Mouse (Mus musculus): ENCODE data around the gene Dkk2.
"Not testable (repeated sequence)": the region's sequence is repeated elsewhere in the genome, so short reads cannot be mapped to it uniquely, and the experiment has no call there.

Gene Dkk2

GRCm38 (mm10) chr3:132085112-132085822, at the start of gene Dkk2:
Gene Dkk2, plus strand, starts transcription at chr3:132085292.
- no peak for DNase-seq (ENCODE audit: low read depth, low spot score)

- DNase-seq (ENCODE audit: low read depth, low spot score), result no peak
Measured at GRCm38 (mm10) chr3:132036704-132037103, 48.4 kb upstream of the Dkk2 start.

GRCm38 (mm10) chr3:132037670-132038069, 47.4 kb upstream of the Dkk2 start:
- DNase-seq (ENCODE audit: low read depth, low spot score), result no peak

GRCm38 (mm10) chr3:132040066-132040465, 45.0 kb upstream of the Dkk2 start:
- no peak for DNase-seq (ENCODE audit: low read depth, low spot score)

- no peak for DNase-seq (ENCODE audit: low read depth, low spot score)
Measured at GRCm38 (mm10) chr3:132050884-132051457, 34.1 kb upstream of the Dkk2 start.

GRCm38 (mm10) chr3:132062816-132063215, 22.3 kb upstream of the Dkk2 start:
- DNase-seq (ENCODE audit: low read depth, low spot score), result not testable (repeated sequence)

- no peak for DNase-seq (ENCODE audit: low read depth, low spot score)
Measured at GRCm38 (mm10) chr3:132063374-132063773, 21.7 kb upstream of the Dkk2 start.

- no peak for DNase-seq (ENCODE audit: low read depth, low spot score)
Measured at GRCm38 (mm10) chr3:132063966-132064365, 21.1 kb upstream of the Dkk2 start.

GRCm38 (mm10) chr3:132064920-132065319, 20.2 kb upstream of the Dkk2 start:
- DNase-seq (ENCODE audit: low read depth, low spot score), result no peak

- no peak for DNase-seq (ENCODE audit: low read depth, low spot score)
Measured at GRCm38 (mm10) chr3:132070949-132071348, 14.1 kb upstream of the Dkk2 start.

GRCm38 (mm10) chr3:132084018-132084417, 1.1 kb upstream of the Dkk2 start:
- DNase-seq (ENCODE audit: low read depth, low spot score), result peak; percentile 21

GRCm38 (mm10) chr3:132084680-132085079, 412 bp upstream of the Dkk2 start:
- DNase-seq (ENCODE audit: low read depth, low spot score), result no peak

GRCm38 (mm10) chr3:132085823-132086350, 795 bp downstream of the Dkk2 start:
- DNase-seq (ENCODE audit: low read depth, low spot score), result no peak

GRCm38 (mm10) chr3:132086461-132086860, 1.4 kb downstream of the Dkk2 start:
- no peak for DNase-seq (ENCODE audit: low read depth, low spot score)

GRCm38 (mm10) chr3:132087011-132087486, 2.0 kb downstream of the Dkk2 start:
- DNase-seq (ENCODE audit: low read depth, low spot score), result no peak

GRCm38 (mm10) chr3:132092983-132093382, 7.9 kb downstream of the Dkk2 start:
- DNase-seq (ENCODE audit: low read depth, low spot score), result no peak

- DNase-seq (ENCODE audit: low read depth, low spot score), result no peak
Measured at GRCm38 (mm10) chr3:132096296-132096695, 11.2 kb downstream of the Dkk2 start.

GRCm38 (mm10) chr3:132100746-132101145, 15.7 kb downstream of the Dkk2 start:
- DNase-seq (ENCODE audit: low read depth, low spot score), result peak; percentile 35

- DNase-seq (ENCODE audit: low read depth, low spot score), result no peak
Measured at GRCm38 (mm10) chr3:132103020-132103419, 17.9 kb downstream of the Dkk2 start.

GRCm38 (mm10) chr3:132103454-132103853, 18.4 kb downstream of the Dkk2 start:
- peak; percentile 23 for DNase-seq (ENCODE audit: low read depth, low spot score)

GRCm38 (mm10) chr3:132115772-132116511, 30.9 kb downstream of the Dkk2 start:
- DNase-seq (ENCODE audit: low read depth, low spot score), result no peak

- DNase-seq (ENCODE audit: low read depth, low spot score), result no peak
Measured at GRCm38 (mm10) chr3:132121344-132121743, 36.3 kb downstream of the Dkk2 start.

All from skeletal muscle tissue, adult 2 months (tissue).